Mouse (Mus musculus) erythroblast, embryonic 14.5 days (primary cell): ENCODE results near the gene P2rx7.

Experiments
- GATA1 ChIP-seq: IDR thresholded peaks from 2 replicates; pipeline ENCODE4 v1.6.1; 2012; ENCODE audit warnings: low read length, inconsistent platforms, mixed read lengths
- TAL1 ChIP-seq: IDR thresholded peaks from 3 replicates; pipeline ENCODE4 v1.6.1; 2012; ENCODE audit warnings: low read length, inconsistent platforms, mixed read lengths

GRCm38 (mm10) chr5:122716793-122717192, 73.1 kb downstream of the P2rx7 start:
- no peak for TF ChIP-seq GATA1
- no peak for TF ChIP-seq TAL1
